Mouse (Mus musculus) spleen, adult 2 months (tissue): ENCODE results near the gene 4632433K11Rik.

Experiments
- CTCF ChIP-seq: fragments of 200-500 bp; IDR thresholded peaks from 2 replicates; pipeline ENCODE4 v1.5.1; 2011; ENCODE audit warnings: mild to moderate bottlenecking, inconsistent platforms; ENCODE audit not compliant: insufficient read depth, insufficient read length, insufficient replicate concordance; ENCODE audit errors: extremely low read depth
- POLR2A ChIP-seq: fragments of 200-500 bp; IDR thresholded peaks from 2 replicates; pipeline ENCODE4 v1.6.1; 2011; ENCODE audit warnings: low read depth, low read length, inconsistent platforms

DNA sequence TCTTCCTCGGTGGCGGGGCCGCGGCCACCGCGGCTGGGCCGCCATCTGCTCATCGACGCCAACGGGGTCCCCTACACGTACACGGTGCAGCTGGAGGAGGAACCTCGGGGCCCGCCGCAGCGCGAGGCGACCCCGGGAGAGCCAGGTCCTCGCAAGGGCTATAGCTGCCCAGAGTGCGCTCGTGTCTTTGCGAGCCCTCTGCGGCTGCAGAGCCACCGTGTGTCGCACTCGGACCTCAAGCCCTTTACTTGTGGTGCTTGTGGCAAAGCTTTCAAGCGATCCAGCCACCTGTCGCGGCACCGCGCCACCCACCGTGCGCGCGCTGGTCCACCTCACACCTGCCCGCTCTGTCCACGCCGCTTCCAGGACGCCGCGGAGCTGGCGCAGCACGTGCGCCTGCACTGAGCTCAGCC lies 19.0 kb downstream of the 4632433K11Rik start:
- TF ChIP-seq CTCF: no peak
- no peak for TF ChIP-seq POLR2A
